Mouse (Mus musculus) MEL (cell line): ENCODE measurements at regions not wholly inside any gene's neighbourhood (a gene's known extent, or its start where the extent isn't known, plus 50 kb on each side); places are given as distances from the start of the nearest gene placed in this dataset.

Source experiments
- DNase-seq: peaks from one replicate; pipeline ENCODE4 v3.0.0; 2011; ENCODE audit warnings: low read depth, low spot score
- H3K27ac ChIP-seq: 2 replicates; pipeline ENCODE4 v1.5.1; 2012; ENCODE audit warnings: low read depth, mild to moderate bottlenecking, control low read depth, low read length, moderate library complexity; ENCODE audit not compliant: control insufficient read depth
- H3K27me3 ChIP-seq, 2 experiments: fragments of 150-350 bp in 1 of 2; sonication (generic) in 1 of 2; 2 replicates each; pipeline ENCODE4 v1.6.1; 2012; ENCODE audit warnings: low read length in 2 of 2, mild to moderate bottlenecking in 2 of 2, improper control_type of control experiment in 1 of 2, moderate library complexity in 1 of 2; ENCODE audit not compliant: insufficient read depth in 2 of 2, control insufficient read depth in 1 of 2
- H3K36me3 ChIP-seq, 2 experiments: 2 replicates each; pipeline ENCODE4 v1.6.1; 2012 to 2014; ENCODE audit warnings: low read length in 2 of 2, improper control_type of control experiment in 1 of 2, inconsistent platforms in 1 of 2, mild to moderate bottlenecking in 1 of 2; ENCODE audit not compliant: insufficient read depth in 2 of 2, control insufficient read depth in 1 of 2
- H3K4me1 ChIP-seq, 2 experiments: fragments of 150-350 bp in 1 of 2; sonication (generic) in 1 of 2; 2 replicates each; pipeline ENCODE4 v1.6.1; 2012; ENCODE audit warnings: low read length in 2 of 2, improper control_type of control experiment in 1 of 2, mild to moderate bottlenecking in 1 of 2; ENCODE audit not compliant: insufficient read depth in 2 of 2, control insufficient read depth in 1 of 2
- H3K4me3 ChIP-seq, 2 experiments: fragments of 150-350 bp in 1 of 2; sonication (generic) in 1 of 2; 2 replicates each; pipeline ENCODE4 v1.5.1; 2012; ENCODE audit warnings: low read depth in 2 of 2, low read length in 2 of 2, mild to moderate bottlenecking in 2 of 2, moderate library complexity in 2 of 2, control low read depth in 1 of 2, improper control_type of control experiment in 1 of 2; ENCODE audit not compliant: control insufficient read depth in 1 of 2, insufficient read depth in 1 of 2
- H3K79me2 ChIP-seq: 2 replicates; pipeline ENCODE4 v1.6.1; 2012; ENCODE audit warnings: mild to moderate bottlenecking, low read length, moderate library complexity; ENCODE audit not compliant: control insufficient read depth, poor library complexity, insufficient read depth
- H3K9ac ChIP-seq: 2 replicates; pipeline ENCODE4 v1.6.1; 2012; ENCODE audit warnings: low read depth, mild to moderate bottlenecking, control low read depth, low read length, moderate library complexity; ENCODE audit not compliant: control insufficient read depth, poor library complexity, severe bottlenecking
- H3K9me3 ChIP-seq: fragments of 150-350 bp; sonication (generic); replicated peaks from 2 replicates; pipeline ENCODE4 v1.6.1; 2012; ENCODE audit warnings: mild to moderate bottlenecking, low read length, improper control_type of control experiment, moderate library complexity; ENCODE audit not compliant: insufficient read depth
- CHD1 ChIP-seq: IDR thresholded peaks from 2 replicates; pipeline ENCODE4 v1.6.1; 2012; ENCODE audit warnings: low read depth, mild to moderate bottlenecking, inconsistent platforms, low read length, improper control_type of control experiment
- CTCF ChIP-seq, 3 experiments: IDR thresholded peaks in 2 of 3; conservative IDR thresholded peaks in 1 of 3; 2 replicates each; pipeline ENCODE4 v1.5.1; 2011 to 2012; ENCODE audit warnings: low read length in 3 of 3, low read depth in 2 of 3, mild to moderate bottlenecking in 2 of 3, improper control_type of control experiment in 1 of 3, inconsistent platforms in 1 of 3, mixed read lengths in 1 of 3, moderate library complexity in 1 of 3; ENCODE audit not compliant: control insufficient read depth in 1 of 3, insufficient read depth in 1 of 3, poor library complexity in 1 of 3, severe bottlenecking in 1 of 3
- E2F4 ChIP-seq: IDR thresholded peaks from 2 replicates; pipeline ENCODE4 v1.6.1; 2011; ENCODE audit warnings: low read depth, low read length, improper control_type of control experiment, borderline replicate concordance
- EP300 ChIP-seq, 2 experiments: IDR thresholded peaks; 2 replicates each; pipeline ENCODE4 v1.6.1; 2011; ENCODE audit warnings: improper control_type of control experiment in 2 of 2, low read length in 2 of 2, low read depth in 1 of 2, mild to moderate bottlenecking in 1 of 2
- ETS1 ChIP-seq: IDR thresholded peaks from 2 replicates; pipeline ENCODE4 v1.6.1; 2012; ENCODE audit warnings: low read depth, mild to moderate bottlenecking, inconsistent platforms, low read length, improper control_type of control experiment, moderate library complexity
- GABPA ChIP-seq: IDR thresholded peaks from 2 replicates; pipeline ENCODE4 v1.6.1; 2012; ENCODE audit warnings: low read depth, mild to moderate bottlenecking, inconsistent platforms, low read length, improper control_type of control experiment, moderate library complexity
- MAX ChIP-seq: IDR thresholded peaks from 2 replicates; pipeline ENCODE4 v1.6.1; 2011; ENCODE audit warnings: low read length, improper control_type of control experiment
- MAZ ChIP-seq: IDR thresholded peaks from 2 replicates; pipeline ENCODE4 v1.6.1; 2012; ENCODE audit warnings: low read depth, mild to moderate bottlenecking, inconsistent platforms, low read length, improper control_type of control experiment
- MXI1 ChIP-seq: IDR thresholded peaks from 2 replicates; pipeline ENCODE4 v1.6.1; 2011; ENCODE audit warnings: mild to moderate bottlenecking, low read depth, low read length, improper control_type of control experiment
- MYC ChIP-seq: IDR thresholded peaks from 2 replicates; pipeline ENCODE4 v1.6.1; 2011; ENCODE audit warnings: low read depth, mild to moderate bottlenecking, low read length, improper control_type of control experiment, moderate library complexity
- POLR2A ChIP-seq, 2 experiments: IDR thresholded peaks; 2 replicates each; pipeline ENCODE4 v1.6.1; 2011 to 2012; ENCODE audit warnings: low read length in 2 of 2, mild to moderate bottlenecking in 2 of 2, control low read depth in 1 of 2, improper control_type of control experiment in 1 of 2, low read depth in 1 of 2, moderate library complexity in 1 of 2; ENCODE audit not compliant: control insufficient read depth in 1 of 2, insufficient read depth in 1 of 2, poor library complexity in 1 of 2
- SMC3 ChIP-seq: IDR thresholded peaks from 2 replicates; pipeline ENCODE4 v1.6.1; 2011; ENCODE audit warnings: low read depth, low read length, improper control_type of control experiment
- TCF12 ChIP-seq: IDR thresholded peaks from 2 replicates; pipeline ENCODE4 v1.6.1; 2014; ENCODE audit warnings: low read depth, mild to moderate bottlenecking, inconsistent platforms, low read length, improper control_type of control experiment, moderate library complexity
- UBTF ChIP-seq: IDR thresholded peaks from 2 replicates; pipeline ENCODE4 v1.6.1; 2012; ENCODE audit warnings: low read depth, mild to moderate bottlenecking, inconsistent platforms, low read length, improper control_type of control experiment, moderate library complexity, borderline replicate concordance; ENCODE audit not compliant: insufficient read depth
- USF1 ChIP-seq: IDR thresholded peaks from 2 replicates; pipeline ENCODE4 v1.6.1; 2014; ENCODE audit warnings: low read depth, mild to moderate bottlenecking, inconsistent platforms, low read length, improper control_type of control experiment, moderate library complexity
- USF2 ChIP-seq, 2 experiments: IDR thresholded peaks; 2 replicates each; pipeline ENCODE4 v1.6.1; 2011 to 2012; ENCODE audit warnings: improper control_type of control experiment in 2 of 2, low read length in 2 of 2, borderline replicate concordance in 1 of 2, inconsistent platforms in 1 of 2, low read depth in 1 of 2, mild to moderate bottlenecking in 1 of 2; ENCODE audit not compliant: insufficient read depth in 1 of 2
- ZKSCAN1 ChIP-seq: IDR thresholded peaks from 2 replicates; pipeline ENCODE4 v1.6.1; 2012; ENCODE audit warnings: low read depth, mild to moderate bottlenecking, inconsistent platforms, low read length, improper control_type of control experiment, moderate library complexity

DNA sequence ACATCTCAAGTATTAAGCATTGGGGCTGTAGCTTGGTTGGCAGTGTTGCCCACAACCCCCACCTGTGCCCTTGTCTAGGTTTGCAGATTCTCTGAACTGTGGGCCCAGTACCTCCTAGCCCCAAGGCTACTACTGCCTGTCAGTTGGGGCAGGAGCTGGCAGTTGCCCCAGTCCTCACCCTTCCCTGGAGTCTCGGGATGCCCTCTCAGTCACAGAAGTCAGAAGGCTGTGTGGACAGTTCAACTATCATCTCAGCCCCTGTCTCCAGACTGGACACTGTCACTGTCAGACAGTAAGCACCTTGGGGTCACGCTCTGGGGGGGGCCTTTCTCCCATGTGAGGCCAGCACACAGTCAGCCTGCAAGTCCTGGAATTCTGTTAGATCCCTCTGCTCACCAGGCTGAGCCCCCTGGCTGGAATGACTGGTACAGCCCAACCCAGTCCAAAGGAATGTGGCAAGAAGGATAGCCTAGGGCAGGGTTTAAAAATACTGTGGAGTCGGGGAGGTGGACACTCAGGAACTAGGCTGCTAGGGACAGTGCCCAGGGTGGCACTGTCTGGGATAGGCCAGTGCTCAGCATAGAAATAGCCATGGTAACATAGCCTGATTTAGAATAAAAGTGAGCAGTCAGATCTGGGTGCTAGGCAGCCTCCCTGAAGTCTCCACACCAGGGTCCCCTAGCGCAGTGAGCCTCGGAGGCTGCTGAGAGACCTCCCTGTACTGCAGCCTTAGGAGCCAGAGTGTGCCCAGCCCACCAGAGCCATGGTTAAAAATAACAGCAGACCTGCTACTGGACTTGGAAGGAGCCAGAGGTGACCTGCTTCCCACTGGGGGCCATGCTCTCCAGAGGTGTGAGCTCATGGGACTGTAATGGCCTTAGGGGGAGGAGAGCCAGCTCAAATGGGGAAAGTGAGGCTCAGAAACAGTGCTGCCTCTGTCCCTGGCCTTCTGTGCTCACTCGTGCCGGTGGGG lies 83.1 kb upstream of the Ptpn1 start:
- Histone ChIP-seq H3K27me3 (peaks cover 1 to 2% of the 10 kb centered on the region in 2 experiments; a peak in 3 of 4 replicates), H3K4me1 (no peaks in the 10 kb centered on the region), H3K79me2 (no peaks in the 10 kb centered on the region), H3K36me3 (no peaks in the 10 kb centered on the region), H3K9me3 (no peaks in the 10 kb centered on the region), H3K9ac (no peak overlapping the region), H3K27ac (no peak overlapping the region), H3K4me3 (no peak overlapping the region)
- no peak for DNase-seq
- TF ChIP-seq POLR2A (IDR thresholded peaks at IDR 0.05; ENCODE audit: control insufficient read depth in 1 of 2, insufficient read depth in 1 of 2, low read depth in 1 of 2, low read length in 2 of 2, poor library complexity in 1 of 2) (no peak), CHD1 (no peak), USF1 (no peak), MAZ (no peak), TCF12 (no peak), ETS1 (no peak), UBTF (no peak), MYC (no peak), ZKSCAN1 (no peak), GABPA (no peak), MXI1 (no peak), E2F4 (no peak), USF2 (IDR thresholded peaks at IDR 0.05; ENCODE audit: borderline replicate concordance in 1 of 2, insufficient read depth in 1 of 2, low read depth in 1 of 2, low read length in 2 of 2) (no peak), MAX (no peak), CTCF (IDR thresholded peaks at IDR 0.05 in 2 of 3, conservative IDR thresholded peaks at IDR 0.05 in 1 of 3; ENCODE audit: control insufficient read depth in 1 of 3, insufficient read depth in 1 of 3, low read depth in 2 of 3, low read length in 3 of 3, poor library complexity in 1 of 3, severe bottlenecking in 1 of 3) (no peak)

DNA sequence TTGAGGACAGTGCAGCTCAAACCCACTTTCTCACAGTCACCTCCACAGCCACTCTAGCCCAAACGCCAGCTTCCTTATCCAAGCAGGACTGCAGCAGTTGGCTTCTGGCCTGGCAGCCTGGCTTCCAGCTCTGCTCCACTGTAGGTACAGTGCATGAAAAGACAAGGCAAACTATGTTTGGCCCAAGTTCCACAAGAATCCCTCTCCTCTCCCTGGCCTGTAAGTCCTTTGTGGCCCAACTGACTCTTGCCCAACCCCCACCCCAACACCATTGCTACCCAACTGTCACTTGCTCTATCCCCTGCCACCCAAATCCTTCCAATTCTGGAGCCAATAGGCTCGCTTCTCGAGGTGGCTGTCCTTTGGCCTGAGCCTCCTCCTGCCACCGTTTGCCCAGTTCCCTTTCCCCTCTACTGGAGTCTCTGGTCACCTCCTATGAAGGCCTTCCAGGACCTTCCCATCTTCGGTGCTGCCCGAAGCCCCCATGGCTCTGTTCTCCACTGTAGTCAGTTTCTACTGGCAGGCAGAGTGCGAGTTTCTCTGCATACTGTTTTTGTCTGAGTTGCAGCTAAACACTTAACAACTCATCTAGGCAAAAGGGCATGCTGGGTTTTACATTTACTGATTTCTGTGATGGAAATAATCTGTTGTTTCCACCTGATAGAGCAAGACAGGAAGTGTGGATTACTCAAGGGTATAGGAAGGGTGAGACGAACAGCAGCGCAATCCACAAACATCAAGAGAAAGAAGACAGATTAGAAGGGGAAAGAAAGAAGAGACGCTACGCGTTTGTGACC lies 84.4 kb upstream of the Ptpn1 start:
- H3K9me3 ChIP-seq = no peaks in the 10 kb centered on the region
- TF ChIP-seq USF1 = no peak
- TF ChIP-seq EP300 (IDR thresholded peaks at IDR 0.05; ENCODE audit: low read depth in 1 of 2, low read length in 2 of 2) = no peak
- TF ChIP-seq SMC3 = no peak
- no peaks in the 10 kb centered on the region for H3K36me3 ChIP-seq
- no peak overlapping the region for H3K9ac ChIP-seq
- peaks cover 2% of the 10 kb centered on the region in 2 experiments; a peak in 2 of 4 replicates for H3K27me3 ChIP-seq
- no peak for DNase-seq
- no peaks in the 10 kb centered on the region for H3K4me1 ChIP-seq
- no peaks in the 10 kb centered on the region for H3K79me2 ChIP-seq
- no peak overlapping the region for H3K4me3 ChIP-seq
- no peak overlapping the region for H3K27ac ChIP-seq
